Mouse (Mus musculus) cerebellum, adult 2 months (tissue): ENCODE measurements around the gene Flt1.

Experiments
- CTCF ChIP-seq: fragments of 200-500 bp; IDR thresholded peaks from 2 replicates; pipeline ENCODE4 v1.5.1; 2011; ENCODE audit warnings: low read depth, mild to moderate bottlenecking, control low read depth, low read length, moderate library complexity, borderline replicate concordance; ENCODE audit not compliant: insufficient read depth
- POLR2A ChIP-seq: fragments of 200-500 bp; IDR thresholded peaks from 2 replicates; pipeline ENCODE4 v1.6.1; 2011; ENCODE audit warnings: low read length, control low read depth, borderline replicate concordance; ENCODE audit not compliant: insufficient read depth

DNA sequence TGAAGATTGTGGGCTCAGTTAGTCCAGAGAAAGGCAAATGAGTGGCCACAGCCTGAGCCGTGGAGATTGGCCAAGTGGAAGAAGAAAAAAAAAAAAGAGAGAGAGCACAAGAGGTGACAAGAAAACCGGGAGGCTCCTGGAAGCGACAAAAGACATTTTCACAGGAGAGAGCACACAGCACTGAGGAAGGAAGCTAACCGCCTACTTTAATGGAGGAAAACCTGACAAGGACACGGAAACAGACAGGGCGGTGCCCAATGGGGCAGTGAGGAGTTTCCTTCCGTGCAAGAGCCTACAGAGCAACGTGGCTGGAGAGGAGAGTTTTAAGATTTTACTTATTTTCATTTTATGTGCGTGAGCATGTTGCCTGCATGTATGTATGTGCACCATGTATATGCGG lies 107.6 kb downstream of the Flt1 start:
- TF ChIP-seq POLR2A: no peak
- no peak for TF ChIP-seq CTCF
